8 mouse cellular contexts compared by ENCODE assay signal in genomic region chr7:46840787-46841525, GRCm38 (mm10). TPM values are rescaled to one million over a fixed set of nuclear protein-coding genes. Genes with fewer than 3 reads are reported as not detected.
DNase-seq lines count a peak whose midpoint lies in the region; ATAC-seq and TF ChIP-seq lines count a peak whose summit lies in the region.

Ldha (plus strand) TSS chr7:46841475.

- H3K4me2 ChIP-seq in kidney, postnatal 0 days (ENCODE audit: low read length) = no peak within 1 kb of the TSS
- no peak within 1 kb of the TSS for H3K4me2 ChIP-seq in intestine, postnatal 0 days (replicated peaks; ENCODE audit: low read depth)
- no peak within 1 kb of the TSS for H3K4me2 ChIP-seq in midbrain, embryonic 11.5 days

- ATAC-seq in kidney, postnatal 0 days (replicated peaks; ENCODE audit: low FRiP score, low read depth) = no peak
- ATAC-seq in intestine, postnatal 0 days = no peak
- ATAC-seq in midbrain, embryonic 11.5 days (ENCODE audit: low FRiP score) = no peak

- 35% methylated on average over 6 of the region's 6 CpGs for WGBS in kidney, postnatal 0 days
- 52% methylated on average over 6 of the region's 6 CpGs for WGBS in intestine, postnatal 0 days
- WGBS in midbrain, embryonic 11.5 days = 27% methylated on average over 6 of the region's 6 CpGs

- no peak within 1 kb of the TSS for H3K9ac ChIP-seq in kidney, postnatal 0 days (ENCODE audit: low read depth, low read length)
- H3K9ac ChIP-seq in intestine, postnatal 0 days (ENCODE audit: low read depth, low read length) = no peak within 1 kb of the TSS
- H3K9ac ChIP-seq in midbrain, embryonic 11.5 days (ENCODE audit: low read length) = no peak within 1 kb of the TSS

- TF ChIP-seq CTCF in kidney, postnatal 0 days (IDR thresholded peaks at IDR 0.05; ENCODE audit: low read depth) = no peak
- no peak for TF ChIP-seq CTCF in intestine, postnatal 0 days (IDR thresholded peaks at IDR 0.05; ENCODE audit: low read depth)

- peaks cover 27% of the 10 kb centered on the region for H3K4me1 ChIP-seq in kidney, postnatal 0 days (replicated peaks; ENCODE audit: insufficient read depth, low read length)
- peaks cover 21% of the 10 kb centered on the region for H3K4me1 ChIP-seq in intestine, postnatal 0 days (replicated peaks; ENCODE audit: control insufficient read depth, insufficient read depth, low read length)
- H3K4me1 ChIP-seq in midbrain, embryonic 11.5 days (ENCODE audit: control insufficient read depth, insufficient read depth, low read length) = peaks cover 16% of the 10 kb centered on the region

- no peak for DNase-seq in kidney, postnatal 0 days (ENCODE audit: low spot score)
- DNase-seq in kidney, postnatal 14 days = no peak
- DNase-seq in adrenal gland, postnatal 4 days (ENCODE audit: low spot score in 2 of 2) = no peak
- DNase-seq in gastrocnemius, postnatal 36 days = no peak
- DNase-seq in midbrain, embryonic 11.5 days (ENCODE audit: low spot score, missing footprints) = no peak
- no peak for DNase-seq in right cerebral cortex, postnatal 10 days (ENCODE audit: low spot score in 2 of 2)
- no peak for DNase-seq in kidney, adult 9 months

- intact Hi-C loops in gastrocnemius, postnatal 36 days (cut with DNase I) = no loop called here

- no peaks in the 10 kb centered on the region for H3K36me3 ChIP-seq in kidney, postnatal 0 days (ENCODE audit: insufficient read depth, low read length)
- no peaks in the 10 kb centered on the region for H3K36me3 ChIP-seq in intestine, postnatal 0 days (ENCODE audit: control insufficient read depth, insufficient read depth)
- H3K36me3 ChIP-seq in midbrain, embryonic 11.5 days (ENCODE audit: control insufficient read depth, insufficient read depth, low read length) = no peaks in the 10 kb centered on the region

- peak within 1 kb of the TSS; percentile 92 for H3K27ac ChIP-seq in kidney, postnatal 0 days
- peak within 1 kb of the TSS; percentile 91 for H3K27ac ChIP-seq in intestine, postnatal 0 days (ENCODE audit: low read depth, low read length)
- no peak within 1 kb of the TSS for H3K27ac ChIP-seq in midbrain, embryonic 11.5 days (ENCODE audit: low read depth, low read length)

- no peaks in the 10 kb centered on the region for H3K27me3 ChIP-seq in kidney, postnatal 0 days (ENCODE audit: insufficient read depth, low read length)
- H3K27me3 ChIP-seq in intestine, postnatal 0 days (replicated peaks; ENCODE audit: control insufficient read depth, insufficient read depth, low read length) = no peaks in the 10 kb centered on the region
- H3K27me3 ChIP-seq in midbrain, embryonic 11.5 days (ENCODE audit: control insufficient read depth, insufficient read depth, low read length) = no peaks in the 10 kb centered on the region

- no peak within 1 kb of the TSS for H3K4me3 ChIP-seq in kidney, postnatal 0 days (replicated peaks; ENCODE audit: low read depth, low read length)
- no peak within 1 kb of the TSS for H3K4me3 ChIP-seq in intestine, postnatal 0 days (ENCODE audit: low read depth, low read length)
- no peak within 1 kb of the TSS for H3K4me3 ChIP-seq in midbrain, embryonic 11.5 days (ENCODE audit: low read depth, low read length)

- no peaks in the 10 kb centered on the region for H3K9me3 ChIP-seq in kidney, postnatal 0 days (replicated peaks; ENCODE audit: low read length)
- no peaks in the 10 kb centered on the region for H3K9me3 ChIP-seq in intestine, postnatal 0 days (ENCODE audit: control insufficient read depth)
- no peaks in the 10 kb centered on the region for H3K9me3 ChIP-seq in midbrain, embryonic 11.5 days (ENCODE audit: control insufficient read depth, low read length)

RNA-seq across cellular contexts. Expression of gene Ldha, which starts in this region (rescaled TPM):
- 890 and 943 TPM in 2 replicates for polyA plus RNA-seq in kidney, postnatal 0 days (2015; fragmentation: Nextera tagmentation; extraction: Ambion mirVana)
- 100 to 1,000 TPM; 280 to 348 TPM for total RNA-seq in adrenal gland, postnatal 4 days (2021)
- total RNA-seq in gastrocnemius, postnatal 36 days (2021) = 1,000 to 10,000 TPM; 2,924 to 3,276 TPM
- 1,258 and 1,338 TPM in 2 replicates for polyA plus RNA-seq in intestine, postnatal 0 days (2015; fragmentation: Nextera tagmentation; extraction: Ambion mirVana)
- polyA plus RNA-seq in midbrain, embryonic 11.5 days (2014; fragmentation: Nextera tagmentation; extraction: Ambion mirVana) = 1,513 and 1,542 TPM in 2 replicates

Comparison
In these comparisons a context has a peak if more than half of its experiments do, and no peak if none do; other contexts are left out.
1. RNA of gene Ldha (total RNA-seq): 2,924 to 3,276 TPM in gastrocnemius, postnatal 36 days; 280 to 348 TPM in adrenal gland, postnatal 4 days; every median in the first group is over 4 times any median in the second.